Mouse (Mus musculus) gastrocnemius, postnatal 25 days (tissue): ENCODE data around the gene Tmem136. TPM values are rescaled to one million over a fixed set of nuclear protein-coding genes. Genes with fewer than 3 reads are reported as not detected.

Source experiments
- DNase-seq: peaks from one replicate; pipeline ENCODE4 v3.0.0; 2022
- total RNA-seq, 2 experiments: library from RNA; stranded (reverse); gene quantifications; 1 replicate in 1 of 2; 2 replicates in 1 of 2; pipeline ENCODE4 v1.2.3; 2021

The Tmem136 gene
- total RNA-seq, 2 experiments from 2014 or later, result 1.0 to 1.4 TPM

GRCm38 (mm10) chr9:43076163-43076562, 40.2 kb downstream of the Tmem136 start:
- DNase-seq, result no peak

- no peak for DNase-seq
Measured at GRCm38 (mm10) chr9:43074611-43075010, 41.8 kb downstream of the Tmem136 start.

DNA sequence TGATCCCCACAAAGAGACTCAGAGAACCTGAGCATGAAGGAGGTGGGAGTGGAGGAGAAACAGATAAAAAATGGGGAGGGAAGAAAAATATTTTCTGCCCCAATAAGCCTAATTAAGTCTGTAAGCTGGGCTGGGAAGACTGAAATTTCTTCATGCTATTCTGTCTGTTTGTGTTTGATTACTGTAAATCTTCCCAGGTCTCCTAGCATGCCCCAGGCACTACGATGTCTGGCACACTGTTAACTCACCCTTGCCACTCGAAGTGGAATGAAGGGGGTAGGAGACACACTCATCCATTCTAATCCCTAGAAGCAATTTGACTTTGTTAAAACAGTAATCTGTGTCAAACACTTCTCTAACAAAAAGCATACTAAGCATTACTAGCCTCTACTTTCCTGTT, 44.6 kb downstream of the Tmem136 start:
- no peak for DNase-seq

DNA sequence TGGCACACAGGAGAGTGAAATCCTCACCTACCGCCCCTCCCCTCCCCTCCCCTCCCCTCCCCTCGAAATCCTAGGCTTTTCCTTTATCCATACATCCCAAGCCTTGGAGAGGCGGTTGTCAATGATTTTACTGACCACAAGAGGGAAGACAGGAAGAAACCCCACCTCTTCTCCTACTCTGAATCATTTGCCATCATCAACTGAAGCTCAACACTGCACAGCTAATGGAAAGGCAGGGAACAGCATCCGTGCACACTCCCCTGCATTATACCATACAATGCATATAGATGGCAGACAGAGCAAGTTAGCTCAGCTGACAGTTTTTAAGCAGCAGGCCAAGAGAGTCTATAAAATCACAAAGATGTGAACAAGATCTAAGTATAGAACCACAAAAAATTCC, 45.2 kb downstream of the Tmem136 start:
- no peak for DNase-seq

- no peak for DNase-seq
Measured at GRCm38 (mm10) chr9:43070566-43070965, 45.8 kb downstream of the Tmem136 start.

- no peak for DNase-seq
Measured at GRCm38 (mm10) chr9:43070153-43070552, 46.2 kb downstream of the Tmem136 start.

DNA sequence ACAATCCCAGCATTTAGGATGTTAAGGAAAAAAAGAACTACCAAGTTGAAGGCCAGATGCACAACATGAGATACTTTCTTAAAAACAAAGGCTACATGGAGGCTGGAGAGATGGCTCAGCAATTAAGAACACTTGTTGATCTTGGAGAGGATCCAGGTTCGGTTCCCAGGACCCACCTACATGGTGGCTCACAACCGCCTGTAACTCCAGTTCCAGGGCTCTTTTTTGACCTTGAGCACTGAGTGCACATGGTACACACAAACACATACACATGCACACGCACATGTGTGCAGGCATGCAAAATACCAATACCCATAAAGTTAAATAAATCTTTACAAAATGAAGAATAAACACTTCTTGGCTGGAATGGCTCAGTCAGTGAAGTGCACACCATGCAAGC, 48.5 kb downstream of the Tmem136 start:
- no peak for DNase-seq

DNA sequence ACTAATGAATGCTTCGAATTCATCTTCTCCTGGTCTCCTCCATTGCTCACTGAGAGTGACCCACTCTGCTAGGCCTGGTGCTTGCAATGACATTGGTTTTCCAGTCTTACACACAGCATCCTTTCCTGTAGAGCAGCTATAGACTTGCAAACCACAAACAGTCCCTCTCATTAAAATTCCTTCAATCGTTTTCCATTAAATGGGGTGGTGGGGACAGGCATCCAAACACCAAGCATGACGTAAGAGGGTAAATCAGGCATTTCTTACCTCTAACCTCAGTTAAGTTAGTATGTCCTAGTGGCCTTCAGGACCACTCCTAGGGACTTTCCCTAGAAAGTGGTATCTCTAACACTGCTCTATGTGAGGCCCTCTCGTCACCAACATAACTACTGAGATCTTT, 51.1 kb downstream of the Tmem136 start:
- DNase-seq, result no peak

DNA sequence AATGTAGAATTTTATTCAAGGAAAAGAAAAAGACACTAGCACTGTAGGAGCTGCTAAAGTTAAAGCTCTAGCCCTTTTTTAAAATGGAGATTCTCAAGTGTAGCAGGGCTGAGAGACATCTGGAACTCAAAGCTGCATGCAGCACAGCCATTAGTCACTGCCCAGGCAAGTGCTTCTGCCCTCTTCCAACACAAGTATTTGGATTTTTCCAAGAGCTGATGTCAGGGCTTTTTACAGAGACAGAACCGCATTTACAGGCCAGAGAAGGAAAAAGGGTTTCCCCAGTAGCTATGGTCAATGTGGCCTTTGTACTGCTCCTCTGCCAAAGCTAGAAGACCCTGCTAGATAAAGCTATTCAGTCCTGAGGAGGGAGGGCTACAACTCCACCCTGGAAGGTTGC, 54.8 kb downstream of the Tmem136 start:
- DNase-seq, result no peak

Other genes with a start within 250 kb of the Tmem136 start
- under 1 TPM; 0.11 to 0.36 TPM for gene Grik4, start 172.1 kb downstream of the Tmem136 start, total RNA-seq
- gene Arhgef12, start 9.3 kb downstream of the Tmem136 start, total RNA-seq, result 10 to 100 TPM; 49.0 to 51.4 TPM
- not detected for gene Pou2f3, start 93.8 kb upstream of the Tmem136 start, total RNA-seq
- gene Oaf, start 123.3 kb upstream of the Tmem136 start, total RNA-seq, result 10 to 100 TPM in 1 of 2 experiments, 1 to 10 TPM in 1; 8.6 to 10.6 TPM
- not detected for gene Trim29, start 194.3 kb upstream of the Tmem136 start, total RNA-seq